Mouse (Mus musculus): Measurements from ENCODE around the gene Ogn. TPM values are rescaled to one million over a fixed set of nuclear protein-coding genes. Genes with fewer than 3 reads are reported as not detected.

The Ogn gene
- 131 and 132 TPM in 2 replicates for polyA plus RNA-seq (2015; fragmentation: Nextera tagmentation; extraction: Ambion mirVana)

GRCm38 (mm10) chr13:49607714-49608113, at the start of gene Ogn:
TSS of gene Ogn (plus strand) at chr13:49608046.
- H3K27ac ChIP-seq (ENCODE audit: low read length), result peak within 1 kb of the TSS; percentile 76
- no peaks in the 10 kb centered on the region for H3K4me1 ChIP-seq (replicated peaks; ENCODE audit: control insufficient read depth, insufficient read depth, low read length)
- H3K4me3 ChIP-seq (ENCODE audit: low read length), result peak within 1 kb of the TSS; percentile 40
- ATAC-seq (ENCODE audit: low read depth), result peak; percentile 94
- 33% methylated on average over 4 of the region's 4 CpGs for WGBS
- peak within 1 kb of the TSS; percentile 40 for H3K4me2 ChIP-seq (ENCODE audit: low read depth, low read length)
- H3K27me3 ChIP-seq (ENCODE audit: control insufficient read depth, insufficient read depth, low read depth, low read length), result no peaks in the 10 kb centered on the region
- peak within 1 kb of the TSS; percentile 50; the same call in 1 of the 2 replicates for H3K9ac ChIP-seq (ENCODE audit: low read length)
- H3K9me3 ChIP-seq (ENCODE audit: control insufficient read depth, low read length), result no peaks in the 10 kb centered on the region
- no peaks in the 10 kb centered on the region for H3K36me3 ChIP-seq (ENCODE audit: control insufficient read depth, insufficient read depth, low read length)

- H3K36me3 ChIP-seq (ENCODE audit: control insufficient read depth, insufficient read depth, low read length), result no peaks in the 10 kb centered on the region
- WGBS, result 46% methylated on average over 2 of the region's 2 CpGs
- H3K27ac ChIP-seq (ENCODE audit: low read length), result no peak overlapping the region
- no peak overlapping the region for H3K4me2 ChIP-seq (ENCODE audit: low read depth, low read length)
- peak; percentile 54 for ATAC-seq (ENCODE audit: low read depth)
- H3K4me3 ChIP-seq (ENCODE audit: low read length), result no peak overlapping the region
- no peaks in the 10 kb centered on the region for H3K4me1 ChIP-seq (replicated peaks; ENCODE audit: control insufficient read depth, insufficient read depth, low read length)
- H3K27me3 ChIP-seq (ENCODE audit: control insufficient read depth, insufficient read depth, low read depth, low read length), result no peaks in the 10 kb centered on the region
- H3K9me3 ChIP-seq (ENCODE audit: control insufficient read depth, low read length), result no peaks in the 10 kb centered on the region
- H3K9ac ChIP-seq (ENCODE audit: low read length), result no peak overlapping the region
Observed at GRCm38 (mm10) chr13:49559185-49559584, 48.7 kb upstream of the Ogn start.

GRCm38 (mm10) chr13:49560886-49561285, 47.0 kb upstream of the Ogn start:
- Histone ChIP-seq H3K4me2 (ENCODE audit: low read depth, low read length) (no peak overlapping the region), H3K27ac (ENCODE audit: low read length) (no peak overlapping the region), H3K4me1 (replicated peaks; ENCODE audit: control insufficient read depth, insufficient read depth, low read length) (no peaks in the 10 kb centered on the region), H3K36me3 (ENCODE audit: control insufficient read depth, insufficient read depth, low read length) (no peaks in the 10 kb centered on the region), H3K9ac (ENCODE audit: low read length) (no peak overlapping the region), H3K27me3 (ENCODE audit: control insufficient read depth, insufficient read depth, low read depth, low read length) (no peaks in the 10 kb centered on the region), H3K9me3 (ENCODE audit: control insufficient read depth, low read length) (no peaks in the 10 kb centered on the region), H3K4me3 (ENCODE audit: low read length) (no peak overlapping the region)
- 43% methylated on average over 2 of the region's 2 CpGs for WGBS
- no peak for ATAC-seq (ENCODE audit: low read depth)

- 100% methylated on average over 1 of the region's 1 CpGs for WGBS
- Histone ChIP-seq H3K4me1 (replicated peaks; ENCODE audit: control insufficient read depth, insufficient read depth, low read length) (no peaks in the 10 kb centered on the region), H3K27me3 (ENCODE audit: control insufficient read depth, insufficient read depth, low read depth, low read length) (no peaks in the 10 kb centered on the region), H3K9me3 (ENCODE audit: control insufficient read depth, low read length) (no peaks in the 10 kb centered on the region), H3K4me2 (ENCODE audit: low read depth, low read length) (no peak overlapping the region), H3K27ac (ENCODE audit: low read length) (no peak overlapping the region), H3K9ac (ENCODE audit: low read length) (no peak overlapping the region), H3K4me3 (ENCODE audit: low read length) (no peak overlapping the region), H3K36me3 (ENCODE audit: control insufficient read depth, insufficient read depth, low read length) (no peaks in the 10 kb centered on the region)
- no peak for ATAC-seq (ENCODE audit: low read depth)
Observed at GRCm38 (mm10) chr13:49564347-49564746, 43.5 kb upstream of the Ogn start.

GRCm38 (mm10) chr13:49570371-49570770, 37.5 kb upstream of the Ogn start:
- Histone ChIP-seq H3K4me2 (ENCODE audit: low read depth, low read length) (no peak overlapping the region), H3K36me3 (ENCODE audit: control insufficient read depth, insufficient read depth, low read length) (no peaks in the 10 kb centered on the region), H3K27me3 (ENCODE audit: control insufficient read depth, insufficient read depth, low read depth, low read length) (no peaks in the 10 kb centered on the region), H3K4me3 (ENCODE audit: low read length) (no peak overlapping the region), H3K9me3 (ENCODE audit: control insufficient read depth, low read length) (no peaks in the 10 kb centered on the region), H3K27ac (ENCODE audit: low read length) (no peak overlapping the region), H3K9ac (ENCODE audit: low read length) (no peak overlapping the region), H3K4me1 (replicated peaks; ENCODE audit: control insufficient read depth, insufficient read depth, low read length) (no peaks in the 10 kb centered on the region)
- ATAC-seq (ENCODE audit: low read depth), result no peak
- 68% methylated on average over 3 of the region's 3 CpGs for WGBS

- Histone ChIP-seq H3K4me3 (ENCODE audit: low read length) (no peak overlapping the region), H3K4me2 (ENCODE audit: low read depth, low read length) (no peak overlapping the region), H3K4me1 (replicated peaks; ENCODE audit: control insufficient read depth, insufficient read depth, low read length) (no peaks in the 10 kb centered on the region), H3K9ac (ENCODE audit: low read length) (no peak overlapping the region), H3K27me3 (ENCODE audit: control insufficient read depth, insufficient read depth, low read depth, low read length) (no peaks in the 10 kb centered on the region), H3K36me3 (ENCODE audit: control insufficient read depth, insufficient read depth, low read length) (no peaks in the 10 kb centered on the region), H3K27ac (ENCODE audit: low read length) (no peak overlapping the region), H3K9me3 (ENCODE audit: control insufficient read depth, low read length) (no peaks in the 10 kb centered on the region)
- no peak for ATAC-seq (ENCODE audit: low read depth)
- 68% methylated on average over 2 of the region's 2 CpGs for WGBS
Observed at GRCm38 (mm10) chr13:49571418-49571817, 36.4 kb upstream of the Ogn start.

DNA sequence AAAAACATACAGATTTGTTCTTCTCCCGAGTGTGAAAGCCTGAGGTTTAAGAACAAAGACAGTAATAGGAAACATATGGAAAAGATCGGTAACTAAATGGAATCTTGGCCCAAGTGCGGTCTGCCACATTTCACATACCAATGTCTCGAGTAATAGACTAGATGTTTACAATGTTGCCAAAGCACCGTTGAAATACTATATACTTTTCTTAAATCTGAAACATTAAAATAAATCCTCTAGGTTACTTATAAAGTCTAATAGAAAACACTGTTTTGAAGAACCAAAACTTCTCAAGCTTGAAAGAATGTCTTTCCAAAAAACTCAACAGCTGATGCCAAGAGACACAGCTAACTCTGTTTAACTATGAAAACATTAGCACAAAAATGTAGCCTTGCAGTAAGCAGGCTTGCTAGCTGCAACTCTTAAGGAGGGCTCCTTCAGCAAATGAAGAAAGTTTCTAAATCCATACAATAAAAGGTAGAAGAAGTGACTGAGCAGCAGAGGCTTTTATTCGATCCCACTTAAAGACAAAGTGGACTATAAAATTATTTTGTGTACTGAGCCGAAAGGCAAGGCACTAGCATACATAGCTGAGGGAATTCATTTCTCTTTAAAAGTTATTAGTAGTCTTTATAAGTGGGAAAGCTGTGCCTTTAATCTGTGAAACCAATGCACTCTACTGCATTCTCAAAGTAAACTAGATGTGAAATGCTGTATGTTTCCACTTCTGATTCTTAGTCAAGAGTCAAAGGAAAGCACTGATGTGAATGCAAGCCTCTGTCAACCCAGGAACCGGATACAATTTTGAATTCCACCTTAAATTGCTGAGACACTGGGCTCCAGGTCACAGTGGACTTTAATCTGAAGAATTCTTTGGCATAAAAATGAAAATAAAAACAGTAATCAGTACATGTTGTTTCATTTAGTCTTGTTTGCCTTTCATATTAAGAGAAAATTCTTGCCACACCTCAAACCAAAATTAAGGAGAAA, 26.0 kb upstream of the Ogn start, which contains the start of gene Omd:
Gene Omd (plus strand): TSS at position 922 of the 990 bp plus-strand sequence.
- Histone ChIP-seq H3K9ac (ENCODE audit: low read length) (no peak within 1 kb of the TSS), H3K4me3 (ENCODE audit: low read length) (no peak within 1 kb of the TSS), H3K4me2 (ENCODE audit: low read depth, low read length) (no peak within 1 kb of the TSS), H3K36me3 (ENCODE audit: control insufficient read depth, insufficient read depth, low read length) (no peaks in the 10 kb centered on the region), H3K27me3 (ENCODE audit: control insufficient read depth, insufficient read depth, low read depth, low read length) (no peaks in the 10 kb centered on the region), H3K4me1 (replicated peaks; ENCODE audit: control insufficient read depth, insufficient read depth, low read length) (peaks cover 2% of the 10 kb centered on the region; the same call in 1 of the 2 replicates), H3K27ac (ENCODE audit: low read length) (peak within 1 kb of the TSS; percentile 90), H3K9me3 (ENCODE audit: control insufficient read depth, low read length) (no peaks in the 10 kb centered on the region)
- peak; percentile 71 for ATAC-seq (ENCODE audit: low read depth)
- 39% methylated on average over 8 of the region's 8 CpGs for WGBS

- no peaks in the 10 kb centered on the region; the same call in 1 of the 2 replicates for H3K4me1 ChIP-seq (replicated peaks; ENCODE audit: control insufficient read depth, insufficient read depth, low read length)
- no peak overlapping the region for H3K27ac ChIP-seq (ENCODE audit: low read length)
- no peaks in the 10 kb centered on the region for H3K36me3 ChIP-seq (ENCODE audit: control insufficient read depth, insufficient read depth, low read length)
Observed at GRCm38 (mm10) chr13:49583859-49584258, 24.0 kb upstream of the Ogn start.

DNA sequence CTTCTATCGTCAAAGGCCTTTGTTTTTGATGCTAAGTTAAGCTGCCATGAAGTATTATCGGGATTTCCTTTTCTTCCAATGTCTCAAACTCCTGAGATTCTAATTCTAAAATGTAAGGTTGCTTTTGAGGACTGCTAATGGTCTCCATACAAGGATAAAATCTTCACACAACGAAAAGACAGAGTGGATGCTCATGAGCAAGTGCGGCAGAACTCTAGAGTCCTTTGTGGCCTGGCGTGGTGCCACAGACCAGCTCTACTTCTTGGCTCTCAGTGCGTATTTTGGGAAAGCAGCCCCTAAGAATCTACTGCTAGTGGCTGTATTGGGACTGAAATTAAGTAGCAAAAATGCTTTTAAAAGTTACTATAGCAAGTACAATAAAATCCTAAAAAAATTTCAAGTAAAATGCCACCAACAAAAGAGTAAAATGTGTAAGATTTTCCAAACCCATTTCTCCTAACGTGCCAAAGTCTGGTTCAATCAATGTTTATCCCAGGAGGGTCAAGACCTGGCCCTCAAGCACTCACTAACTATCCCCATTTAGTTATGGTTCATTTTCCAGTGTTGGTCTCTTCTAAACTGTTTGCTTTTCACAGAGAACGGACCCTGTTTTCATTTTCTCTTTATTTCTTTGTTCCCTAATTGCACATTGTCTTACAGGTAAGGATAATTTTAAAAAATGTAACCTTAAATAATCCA, 23.4 kb upstream of the Ogn start:
- Histone ChIP-seq H3K4me3 (ENCODE audit: low read length) (no peak overlapping the region), H3K27me3 (ENCODE audit: control insufficient read depth, insufficient read depth, low read depth, low read length) (no peaks in the 10 kb centered on the region), H3K36me3 (ENCODE audit: control insufficient read depth, insufficient read depth, low read length) (no peaks in the 10 kb centered on the region), H3K4me1 (replicated peaks; ENCODE audit: control insufficient read depth, insufficient read depth, low read length) (no peaks in the 10 kb centered on the region; the same call in 1 of the 2 replicates), H3K4me2 (ENCODE audit: low read depth, low read length) (no peak overlapping the region), H3K27ac (ENCODE audit: low read length) (0 out of 2 replicates have a peak overlapping the region, but pooled peaks have one; percentile 5), H3K9me3 (ENCODE audit: control insufficient read depth, low read length) (no peaks in the 10 kb centered on the region), H3K9ac (ENCODE audit: low read length) (no peak overlapping the region)
- ATAC-seq (ENCODE audit: low read depth), result no peak
- 60% methylated on average over 8 of the region's 8 CpGs for WGBS

More at GRCm38 (mm10) chr13:49583859-49584258, 24.0 kb upstream of the Ogn start:
- ATAC-seq (ENCODE audit: low read depth), result no peak
- Histone ChIP-seq H3K27me3 (ENCODE audit: control insufficient read depth, insufficient read depth, low read depth, low read length) (no peaks in the 10 kb centered on the region), H3K9me3 (ENCODE audit: control insufficient read depth, low read length) (no peaks in the 10 kb centered on the region), H3K4me3 (ENCODE audit: low read length) (no peak overlapping the region), H3K9ac (ENCODE audit: low read length) (no peak overlapping the region), H3K4me2 (ENCODE audit: low read depth, low read length) (no peak overlapping the region)
